Comparison of ENCODE assay signal across 8 mouse cellular contexts in genomic region chr9:61947402-61948346, GRCm38 (mm10). TPM values are rescaled to one million over a fixed set of nuclear protein-coding genes. Genes with fewer than 3 reads are reported as not detected.
DNase-seq lines count a peak whose midpoint lies in the region; ATAC-seq and TF ChIP-seq lines count a peak whose summit lies in the region.

No protein-coding gene starts in this region.

- H3K79me2 ChIP-seq in liver, adult 2 months (ENCODE audit: control insufficient read depth, insufficient read depth, low read length) = no peaks in the 10 kb centered on the region
- peaks cover 22% of the 10 kb centered on the region for H3K79me2 ChIP-seq in myocyte (ENCODE audit: control insufficient read depth, insufficient read depth)

- no peaks in the 10 kb centered on the region for H3K4me1 ChIP-seq in bone marrow, adult 2 months (ENCODE audit: control insufficient read depth, insufficient read depth, low read length)
- H3K4me1 ChIP-seq in embryonic facial prominence, embryonic 14.5 days (ENCODE audit: control insufficient read depth, insufficient read depth, low read length) = peaks cover 7% of the 10 kb centered on the region; the same call in 1 of the 2 replicates
- H3K4me1 ChIP-seq in liver, adult 2 months (ENCODE audit: control insufficient read depth, insufficient read depth, low read length) = no peaks in the 10 kb centered on the region
- H3K4me1 ChIP-seq in stomach, embryonic 14.5 days (ENCODE audit: control insufficient read depth, insufficient read depth, low read length) = peaks cover 9% of the 10 kb centered on the region; the same call in 1 of the 2 replicates

- peak; percentile 87 for DNase-seq in CD4-positive helper T cell, adult 2 months (ENCODE audit: low read depth, low spot score)
- DNase-seq in embryonic facial prominence, embryonic 14.5 days (ENCODE audit: low spot score) = peak; percentile 95
- peak; percentile 70 to 73 for DNase-seq in heart, adult 9 months (ENCODE audit: low spot score in 2 of 2)
- peak; percentile 71 for DNase-seq in kidney, adult 9 months
- DNase-seq in liver, adult 2 months (ENCODE audit: extremely low read depth, low read depth, low spot score) = peak; percentile 46

- no peaks in the 10 kb centered on the region for H3K27me3 ChIP-seq in embryonic facial prominence, embryonic 14.5 days (replicated peaks; ENCODE audit: control insufficient read depth, insufficient read depth, low read length)
- peaks cover 4% of the 10 kb centered on the region; the same call in 1 of the 2 replicates for H3K27me3 ChIP-seq in liver, adult 2 months (ENCODE audit: control insufficient read depth, insufficient read depth, low read length)
- H3K27me3 ChIP-seq in myocyte (ENCODE audit: control insufficient read depth, insufficient read depth, insufficient read length) = no peaks in the 10 kb centered on the region
- H3K27me3 ChIP-seq in stomach, embryonic 14.5 days (ENCODE audit: control insufficient read depth, insufficient read depth, low read length) = no peaks in the 10 kb centered on the region

- no peak overlapping the region for H3ac ChIP-seq in myocyte (ENCODE audit: control insufficient read depth, insufficient read length)

- peak overlapping the region; percentile 96 for H3K4me2 ChIP-seq in embryonic facial prominence, embryonic 14.5 days (ENCODE audit: low read depth, low read length)
- H3K4me2 ChIP-seq in myocyte (ENCODE audit: low read depth) = peak overlapping the region; percentile 86
- H3K4me2 ChIP-seq in stomach, embryonic 14.5 days (replicated peaks; ENCODE audit: low read depth, low read length) = peak overlapping the region; percentile 96

- no peaks in the 10 kb centered on the region for H3K9me3 ChIP-seq in embryonic facial prominence, embryonic 14.5 days (ENCODE audit: control insufficient read depth, low read length)
- no peaks in the 10 kb centered on the region for H3K9me3 ChIP-seq in stomach, embryonic 14.5 days (ENCODE audit: control insufficient read depth, low read depth, low read length)

- peak overlapping the region; percentile 51 for H3K4me3 ChIP-seq in bone marrow, adult 2 months (replicated peaks; ENCODE audit: control insufficient read depth, low read depth, low read length)
- H3K4me3 ChIP-seq in embryonic facial prominence, embryonic 14.5 days (ENCODE audit: low read depth, low read length) = peak overlapping the region; percentile 84
- peak overlapping the region; percentile 19; the same call in 1 of the 2 replicates for H3K4me3 ChIP-seq in liver, adult 2 months (ENCODE audit: insufficient read depth, low read depth, low read length)
- peak overlapping the region; percentile 57 for H3K4me3 ChIP-seq in myocyte
- H3K4me3 ChIP-seq in stomach, embryonic 14.5 days (ENCODE audit: low read depth, low read length) = peak overlapping the region; percentile 84

- no peak for TF ChIP-seq POLR2A in bone marrow, adult 2 months (IDR thresholded peaks at IDR 0.05; ENCODE audit: borderline replicate concordance, control insufficient read depth, low read depth, low read length)
- TF ChIP-seq POLR2A in liver, adult 2 months (IDR thresholded peaks at IDR 0.05; ENCODE audit: extremely low read depth, insufficient read depth, low read length) = no peak
- TF ChIP-seq POLR2A in myocyte (IDR thresholded peaks at IDR 0.05; ENCODE audit: insufficient read length, low read depth) = peak; percentile 22

- peak; percentile 100 for TF ChIP-seq CTCF in bone marrow, adult 2 months (IDR thresholded peaks at IDR 0.05; ENCODE audit: control insufficient read depth, insufficient read depth, low read length)
- peak; percentile 99 for TF ChIP-seq CTCF in liver, adult 2 months (IDR thresholded peaks at IDR 0.05; ENCODE audit: low read depth, low read length)

- H3K9ac ChIP-seq in embryonic facial prominence, embryonic 14.5 days (ENCODE audit: low read depth, low read length) = peak overlapping the region; percentile 78
- no peak overlapping the region for H3K9ac ChIP-seq in liver, adult 2 months (ENCODE audit: low read depth, low read length)
- peak overlapping the region; percentile 15; the same call in 1 of the 2 replicates for H3K9ac ChIP-seq in stomach, embryonic 14.5 days (replicated peaks; ENCODE audit: low read depth, low read length)

- ATAC-seq in embryonic facial prominence, embryonic 14.5 days (ENCODE audit: low read depth) = peak; percentile 81
- peak; percentile 74 for ATAC-seq in stomach, embryonic 14.5 days (ENCODE audit: insufficient number of reproducible peaks, insufficient read depth, low FRiP score, low read depth)

- 5% methylated on average over 24 of the region's 24 CpGs for WGBS in bone marrow, adult 2 months
- WGBS in embryonic facial prominence, embryonic 14.5 days = 5% methylated on average over 24 of the region's 24 CpGs
- WGBS in liver, adult 2 months = 7% methylated on average over 24 of the region's 24 CpGs
- 7% methylated on average over 24 of the region's 24 CpGs for WGBS in stomach, embryonic 14.5 days

- peaks cover 2% of the 10 kb centered on the region; the same call in 1 of the 2 replicates for H3K36me3 ChIP-seq in embryonic facial prominence, embryonic 14.5 days (ENCODE audit: control insufficient read depth, insufficient read depth, low read length)
- no peaks in the 10 kb centered on the region for H3K36me3 ChIP-seq in liver, adult 2 months (ENCODE audit: control insufficient read depth, insufficient read depth, low read length)
- no peaks in the 10 kb centered on the region for H3K36me3 ChIP-seq in myocyte (ENCODE audit: control insufficient read depth, insufficient read depth)
- H3K36me3 ChIP-seq in stomach, embryonic 14.5 days (ENCODE audit: control insufficient read depth, insufficient read depth, low read length) = peaks cover 6% of the 10 kb centered on the region; the same call in 1 of the 2 replicates

- no peak overlapping the region for H3K27ac ChIP-seq in bone marrow, adult 2 months (ENCODE audit: control insufficient read depth, insufficient read depth, low read depth, low read length, poor library complexity)
- peak overlapping the region; percentile 59 for H3K27ac ChIP-seq in embryonic facial prominence, embryonic 14.5 days (replicated peaks; ENCODE audit: low read depth, low read length)
- no peak overlapping the region for H3K27ac ChIP-seq in liver, adult 2 months (replicated peaks; ENCODE audit: insufficient read depth, low read depth, low read length)
- no peak overlapping the region for H3K27ac ChIP-seq in stomach, embryonic 14.5 days (ENCODE audit: low read length)

TF ChIP-seq in myocyte, 11 proteins besides CTCF, POLR2A, EP300 and RAD21:
- TF ChIP-seq MYOD1 (IDR thresholded peaks at IDR 0.05; ENCODE audit: control insufficient read depth in 1 of 3, insufficient read length in 2 of 3, low read depth in 2 of 3) = no peak
- peak; percentile 43 for TF ChIP-seq SRF (IDR thresholded peaks at IDR 0.05; ENCODE audit: control insufficient read depth, insufficient read length, low read depth)
- TF ChIP-seq MYOG (IDR thresholded peaks at IDR 0.05; ENCODE audit: control insufficient read depth in 1 of 3, insufficient read depth in 1 of 3, insufficient read length in 2 of 3, low read depth in 2 of 3) = no peak
- TF ChIP-seq POLR2AphosphoS2 (IDR thresholded peaks at IDR 0.05; ENCODE audit: insufficient read length, low read depth) = no peak
- TF ChIP-seq E2F4 (IDR thresholded peaks at IDR 0.05; ENCODE audit: insufficient read depth) = no peak
- no peak for TF ChIP-seq MAX (IDR thresholded peaks at IDR 0.05; ENCODE audit: low read depth)

RNA-seq across cellular contexts. Expression of gene Kif23, which starts 1.1 kb away (rescaled TPM):
- polyA plus RNA-seq in bone marrow, adult 2 months (2011; ENCODE audit: insufficient read depth, insufficient read length, low replicate concordance, missing spikeins) = 70.7 and 90.6 TPM in 2 replicates
- 93.0 and 98.3 TPM in 2 replicates for polyA plus RNA-seq in embryonic facial prominence, embryonic 14.5 days (2014; fragmentation: Nextera tagmentation; extraction: Ambion mirVana)
- total RNA-seq in liver, adult 2 months (2014; rRNA removed) = 0.83 and 1.1 TPM in 2 replicates
- 0.05 and 0.43 TPM in 2 replicates for polyA plus RNA-seq in liver, adult 2 months (2012; rRNA removed)
- polyA plus RNA-seq in myocyte (2012; fragmentation: generic; extraction: Trizol) = 24.1 TPM
- polyA plus RNA-seq in stomach, embryonic 14.5 days (2014; fragmentation: Nextera tagmentation; extraction: Ambion mirVana) = 127 and 140 TPM in 2 replicates

RNA-seq across cellular contexts. Expression of gene Rplp1, which starts 33.3 kb away (rescaled TPM):
- polyA plus RNA-seq in bone marrow, adult 2 months (2011; ENCODE audit: insufficient read depth, insufficient read length, low replicate concordance, missing spikeins) = 4,657 and 4,712 TPM in 2 replicates
- 1,887 and 1,994 TPM in 2 replicates for polyA plus RNA-seq in embryonic facial prominence, embryonic 14.5 days (2014; fragmentation: Nextera tagmentation; extraction: Ambion mirVana)
- total RNA-seq in liver, adult 2 months (2014; rRNA removed) = 1,606 and 2,153 TPM in 2 replicates
- polyA plus RNA-seq in liver, adult 2 months (2012; rRNA removed) = 5,211 and 6,066 TPM in 2 replicates
- polyA plus RNA-seq in myocyte (2012; fragmentation: generic; extraction: Trizol) = 9,411 TPM
- polyA plus RNA-seq in stomach, embryonic 14.5 days (2014; fragmentation: Nextera tagmentation; extraction: Ambion mirVana) = 1,594 and 1,757 TPM in 2 replicates

Comparison
In these comparisons a context has a peak if more than half of its experiments do, and no peak if none do; other contexts are left out.
1. H3K4me3 ChIP-seq: peak in every context shown above with its lines; median percentile 84 in embryonic facial prominence, embryonic 14.5 days; 84 in stomach, embryonic 14.5 days; 57 in myocyte; 51 in bone marrow, adult 2 months; 19 in liver, adult 2 months.
2. RNA of gene Kif23, which starts 1.1 kb away (polyA plus RNA-seq): 127 to 140 TPM in stomach, embryonic 14.5 days, 93.0 to 98.3 TPM in embryonic facial prominence, embryonic 14.5 days, 70.7 to 90.6 TPM in bone marrow, adult 2 months and 24.1 TPM in myocyte (single experiment); 0.05 to 0.43 TPM in liver, adult 2 months; every median in the first group is over 10 times any median in the second.
3. Peak in every context shown above with its lines, with median percentiles within 50 percentile points of each other: DNase-seq and H3K4me2 ChIP-seq.